Mouse (Mus musculus): Measurements from ENCODE around the gene CT030661.1.

DNA sequence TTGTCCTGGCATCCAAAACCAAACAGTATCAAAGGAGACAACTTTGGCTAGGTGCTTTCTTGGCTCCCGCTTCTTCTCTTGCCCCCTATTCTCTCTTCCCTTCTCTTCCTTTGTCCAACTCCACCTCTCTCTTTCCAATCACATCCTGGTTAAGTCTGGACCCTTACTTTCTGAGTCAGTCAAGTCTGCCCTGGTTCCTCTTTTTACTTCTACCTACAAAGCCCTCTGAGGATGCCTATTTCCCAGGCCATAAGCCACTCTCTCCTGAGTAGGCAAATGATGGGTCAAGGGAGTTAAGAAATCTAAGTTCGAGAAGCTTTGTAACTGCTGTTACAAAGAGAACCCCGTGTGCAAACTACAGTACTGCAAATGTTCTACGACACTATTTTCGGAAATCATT, 45.9 kb upstream of the CT030661.1 start:
- TF ChIP-seq CTCF (IDR thresholded peaks at IDR 0.05): no peak
- no peak for TF ChIP-seq POLR2A (IDR thresholded peaks at IDR 0.05; ENCODE audit: insufficient read depth, low read depth, low read length)

Measured in heart, adult 2 months (tissue).